Mouse (Mus musculus): ENCODE measurements around the gene Smoc1. TPM values are rescaled to one million over a fixed set of nuclear protein-coding genes. Genes with fewer than 3 reads are reported as not detected.

The Smoc1 gene
- polyA plus RNA-seq, 1 experiment from 2014 or later = 12.1 TPM

GRCm38 (mm10) chr12:81028291-81028920, 1.8 kb downstream of the Smoc1 start:
- Histone ChIP-seq H3K27ac (replicated peaks) (no peak overlapping the region), H3K4me2 (replicated peaks) (peak overlapping the region; percentile 82), H3K9ac (replicated peaks) (peak overlapping the region; percentile 10; the same call in 1 of the 2 replicates), H3K27me3 (no peaks in the 10 kb centered on the region; the same call in 1 of the 2 replicates), H3K36me3 (no peaks in the 10 kb centered on the region), H3K4me1 (peaks cover 21% of the 10 kb centered on the region), H3K4me3 (peak overlapping the region; percentile 56), H3K9me3 (no peaks in the 10 kb centered on the region)
- WGBS = 56% methylated on average over 16 of the region's 16 CpGs
- no peak for ATAC-seq (replicated peaks)

GRCm38 (mm10) chr12:81029731-81030130, 3.1 kb downstream of the Smoc1 start:
- no peak overlapping the region for H3K4me2 ChIP-seq (replicated peaks)
- ATAC-seq (replicated peaks) = no peak
- H3K4me3 ChIP-seq = no peak overlapping the region
- no peak overlapping the region for H3K9ac ChIP-seq (replicated peaks)
- no peaks in the 10 kb centered on the region for H3K9me3 ChIP-seq
- H3K27me3 ChIP-seq = no peaks in the 10 kb centered on the region; the same call in 1 of the 2 replicates
- H3K27ac ChIP-seq (replicated peaks) = no peak overlapping the region
- 58% methylated on average over 4 of the region's 4 CpGs for WGBS
- H3K36me3 ChIP-seq = no peaks in the 10 kb centered on the region
- peaks cover 25% of the 10 kb centered on the region for H3K4me1 ChIP-seq

- Histone ChIP-seq H3K27ac (replicated peaks) (no peak overlapping the region), H3K36me3 (no peaks in the 10 kb centered on the region), H3K9me3 (no peaks in the 10 kb centered on the region), H3K4me2 (replicated peaks) (no peak overlapping the region), H3K27me3 (no peaks in the 10 kb centered on the region; the same call in 1 of the 2 replicates), H3K9ac (replicated peaks) (no peak overlapping the region), H3K4me3 (no peak overlapping the region), H3K4me1 (peaks cover 22% of the 10 kb centered on the region)
- no peak for ATAC-seq (replicated peaks)
- 81% methylated on average over 7 of the region's 7 CpGs for WGBS
Measured at GRCm38 (mm10) chr12:81031579-81031978, 5.0 kb downstream of the Smoc1 start.

GRCm38 (mm10) chr12:81033389-81034041, 6.9 kb downstream of the Smoc1 start:
- ATAC-seq (replicated peaks) = 0 out of 2 replicates have a peak, but pooled peaks have one; percentile 41

GRCm38 (mm10) chr12:81034042-81034417, 7.4 kb downstream of the Smoc1 start:
- 83% methylated on average over 4 of the region's 4 CpGs for WGBS

More at GRCm38 (mm10) chr12:81033389-81034041, 6.9 kb downstream of the Smoc1 start:
- H3K4me1 ChIP-seq = peaks cover 5% of the 10 kb centered on the region; the same call in 1 of the 2 replicates
- no peaks in the 10 kb centered on the region; the same call in 1 of the 2 replicates for H3K27me3 ChIP-seq
- H3K27ac ChIP-seq (replicated peaks) = no peak overlapping the region
- 55% methylated on average over 15 of the region's 15 CpGs for WGBS
- no peaks in the 10 kb centered on the region for H3K9me3 ChIP-seq
- H3K4me2 ChIP-seq (replicated peaks) = no peak overlapping the region
- H3K9ac ChIP-seq (replicated peaks) = no peak overlapping the region
- H3K4me3 ChIP-seq = no peak overlapping the region
- H3K36me3 ChIP-seq = no peaks in the 10 kb centered on the region

GRCm38 (mm10) chr12:81035850-81036249, 9.2 kb downstream of the Smoc1 start:
- no peak for ATAC-seq (replicated peaks)
- no peaks in the 10 kb centered on the region for H3K36me3 ChIP-seq

More at GRCm38 (mm10) chr12:81034042-81034417, 7.4 kb downstream of the Smoc1 start:
- H3K36me3 ChIP-seq = no peaks in the 10 kb centered on the region
- no peak overlapping the region for H3K4me2 ChIP-seq (replicated peaks)
- H3K9ac ChIP-seq (replicated peaks) = no peak overlapping the region
- H3K9me3 ChIP-seq = no peaks in the 10 kb centered on the region
- no peaks in the 10 kb centered on the region for H3K27me3 ChIP-seq
- peaks cover 4% of the 10 kb centered on the region; the same call in 1 of the 2 replicates for H3K4me1 ChIP-seq
- ATAC-seq (replicated peaks) = no peak
- no peak overlapping the region for H3K27ac ChIP-seq (replicated peaks)
- H3K4me3 ChIP-seq = no peak overlapping the region

GRCm38 (mm10) chr12:81043616-81044015, 17.0 kb downstream of the Smoc1 start:
- Histone ChIP-seq H3K4me3 (no peak overlapping the region), H3K27me3 (no peaks in the 10 kb centered on the region), H3K27ac (replicated peaks) (no peak overlapping the region), H3K4me1 (0 out of 2 replicates have a peak, but pooled peaks cover 7% of the 10 kb centered on the region), H3K9me3 (no peaks in the 10 kb centered on the region), H3K9ac (replicated peaks) (no peak overlapping the region), H3K4me2 (replicated peaks) (no peak overlapping the region), H3K36me3 (no peaks in the 10 kb centered on the region)
- WGBS = 32% methylated on average over 11 of the region's 11 CpGs
- ATAC-seq (replicated peaks) = no peak

More at GRCm38 (mm10) chr12:81035850-81036249, 9.2 kb downstream of the Smoc1 start:
- H3K27me3 ChIP-seq = no peaks in the 10 kb centered on the region
- 89% methylated on average over 6 of the region's 6 CpGs for WGBS
- no peak overlapping the region for H3K4me2 ChIP-seq (replicated peaks)
- H3K4me3 ChIP-seq = no peak overlapping the region
- H3K9ac ChIP-seq (replicated peaks) = no peak overlapping the region
- H3K4me1 ChIP-seq = peaks cover 4% of the 10 kb centered on the region; the same call in 1 of the 2 replicates
- H3K9me3 ChIP-seq = no peaks in the 10 kb centered on the region
- no peak overlapping the region for H3K27ac ChIP-seq (replicated peaks)

- no peaks in the 10 kb centered on the region for H3K27me3 ChIP-seq
- no peak for ATAC-seq (replicated peaks)
- H3K9me3 ChIP-seq = no peaks in the 10 kb centered on the region
- 71% methylated on average over 5 of the region's 5 CpGs for WGBS
- no peak overlapping the region for H3K4me2 ChIP-seq (replicated peaks)
- H3K4me3 ChIP-seq = no peak overlapping the region
- 0 out of 2 replicates have a peak, but pooled peaks cover 7% of the 10 kb centered on the region for H3K4me1 ChIP-seq
- no peak overlapping the region for H3K27ac ChIP-seq (replicated peaks)
- no peaks in the 10 kb centered on the region for H3K36me3 ChIP-seq
- no peak overlapping the region for H3K9ac ChIP-seq (replicated peaks)
Measured at GRCm38 (mm10) chr12:81046926-81047325, 20.3 kb downstream of the Smoc1 start.

GRCm38 (mm10) chr12:81049661-81050060, 23.1 kb downstream of the Smoc1 start:
- Histone ChIP-seq H3K27ac (replicated peaks) (no peak overlapping the region), H3K27me3 (no peaks in the 10 kb centered on the region), H3K9ac (replicated peaks) (no peak overlapping the region), H3K9me3 (no peaks in the 10 kb centered on the region), H3K36me3 (no peaks in the 10 kb centered on the region), H3K4me3 (no peak overlapping the region), H3K4me1 (0 out of 2 replicates have a peak, but pooled peaks cover 3% of the 10 kb centered on the region), H3K4me2 (replicated peaks) (no peak overlapping the region)
- no peak for ATAC-seq (replicated peaks)
- WGBS = 98% methylated on average over 5 of the region's 5 CpGs

- no peaks in the 10 kb centered on the region for H3K9me3 ChIP-seq
- peak overlapping the region; percentile 21; the same call in 1 of the 2 replicates for H3K27ac ChIP-seq (replicated peaks)
- no peak overlapping the region for H3K9ac ChIP-seq (replicated peaks)
- no peaks in the 10 kb centered on the region for H3K36me3 ChIP-seq
- no peak overlapping the region for H3K4me2 ChIP-seq (replicated peaks)
- 26% methylated on average over 11 of the region's 11 CpGs for WGBS
- H3K27me3 ChIP-seq = no peaks in the 10 kb centered on the region
- ATAC-seq (replicated peaks) = peak; percentile 92
- 0 out of 2 replicates have a peak, but pooled peaks cover 7% of the 10 kb centered on the region for H3K4me1 ChIP-seq
- no peak overlapping the region for H3K4me3 ChIP-seq
Measured at GRCm38 (mm10) chr12:81055000-81055705, 28.5 kb downstream of the Smoc1 start.

GRCm38 (mm10) chr12:81055811-81056210, 29.2 kb downstream of the Smoc1 start:
- H3K4me3 ChIP-seq = no peak overlapping the region
- H3K4me1 ChIP-seq = 0 out of 2 replicates have a peak, but pooled peaks cover 7% of the 10 kb centered on the region
- 90% methylated on average over 2 of the region's 2 CpGs for WGBS
- no peaks in the 10 kb centered on the region for H3K9me3 ChIP-seq
- no peak overlapping the region for H3K4me2 ChIP-seq (replicated peaks)
- H3K36me3 ChIP-seq = no peaks in the 10 kb centered on the region
- no peak overlapping the region for H3K9ac ChIP-seq (replicated peaks)
- peak overlapping the region; percentile 21; the same call in 1 of the 2 replicates for H3K27ac ChIP-seq (replicated peaks)
- H3K27me3 ChIP-seq = no peaks in the 10 kb centered on the region
- no peak for ATAC-seq (replicated peaks)

- H3K4me1 ChIP-seq = 0 out of 2 replicates have a peak, but pooled peaks cover 7% of the 10 kb centered on the region
- no peak overlapping the region for H3K27ac ChIP-seq (replicated peaks)
- H3K4me2 ChIP-seq (replicated peaks) = no peak overlapping the region
- no peaks in the 10 kb centered on the region for H3K36me3 ChIP-seq
- H3K9me3 ChIP-seq = no peaks in the 10 kb centered on the region
- 76% methylated on average over 4 of the region's 4 CpGs for WGBS
- H3K9ac ChIP-seq (replicated peaks) = no peak overlapping the region
- H3K27me3 ChIP-seq = no peaks in the 10 kb centered on the region
- H3K4me3 ChIP-seq = no peak overlapping the region
- no peak for ATAC-seq (replicated peaks)
Measured at GRCm38 (mm10) chr12:81057619-81058018, 31.0 kb downstream of the Smoc1 start.
